Mouse (Mus musculus): ENCODE data around the gene Gfra1.

- no peak for TF ChIP-seq POLR2A (IDR thresholded peaks at IDR 0.05; ENCODE audit: borderline replicate concordance, low read depth, low read length)
- no peak for TF ChIP-seq CTCF (IDR thresholded peaks at IDR 0.05; ENCODE audit: low read depth, low read length)
Measured at GRCm38 (mm10) chr19:58436874-58437273, 18.8 kb downstream of the Gfra1 start.

Data from bone marrow macrophage, adult 2 months (primary cell).